Mouse (Mus musculus): ENCODE data around the gene Ncoa5. TPM values are rescaled to one million over a fixed set of nuclear protein-coding genes. Genes with fewer than 3 reads are reported as not detected.

The Ncoa5 gene
- total RNA-seq (2022), result 10 to 100 TPM; 28.0 to 45.1 (median 34.0) TPM

- DNase-seq, result peak; percentile 96
These were observed at the start of gene Ncoa5 for GRCm38 (mm10) chr2:165034131-165035057. Ncoa5 (minus strand) TSS chr2:165034867.

DNA sequence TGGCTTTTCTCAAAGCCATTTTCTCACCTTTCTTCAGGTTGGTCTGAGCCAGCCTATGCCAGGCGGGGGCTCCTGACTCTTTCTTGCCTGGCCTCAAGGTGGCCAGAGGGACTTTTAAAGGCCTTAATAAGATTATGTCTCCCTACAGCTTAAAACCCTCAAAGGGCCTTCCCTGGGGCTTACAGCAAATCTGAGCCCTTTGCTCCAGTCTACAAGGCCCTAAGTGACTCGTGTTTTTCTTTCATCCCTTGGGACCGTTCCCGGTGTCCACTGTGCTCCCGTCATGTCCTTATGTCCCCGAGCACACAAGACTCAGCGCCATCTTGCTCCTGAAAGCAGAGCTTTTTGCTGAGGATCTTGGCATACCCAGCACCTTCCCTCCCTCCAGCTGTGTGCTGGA, 46.6 kb upstream of the Ncoa5 start:
- DNase-seq, result no peak

GRCm38 (mm10) chr2:165080657-165081056, 46.0 kb upstream of the Ncoa5 start:
- peak; percentile 63 for DNase-seq

DNA sequence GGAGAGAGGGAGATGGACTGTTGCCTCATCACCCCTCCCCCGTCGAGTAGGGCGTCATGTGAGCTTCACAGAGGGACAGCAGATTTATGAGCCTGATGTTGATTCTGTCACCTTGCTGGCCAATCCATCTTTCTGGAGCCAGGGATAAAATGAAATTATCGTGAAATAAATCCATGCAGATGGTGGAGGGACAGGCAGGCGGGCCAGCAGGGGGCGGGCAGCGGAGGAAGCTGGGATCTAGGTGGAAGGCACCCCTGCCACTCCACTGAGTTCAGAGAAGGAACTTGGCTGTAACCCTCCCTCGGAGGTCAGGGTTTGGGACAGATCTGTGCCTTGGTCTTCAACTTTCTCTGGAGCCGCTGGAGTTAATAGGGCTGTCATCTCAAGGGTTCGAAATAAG, 43.9 kb upstream of the Ncoa5 start:
- no peak for DNase-seq

- no peak for DNase-seq
These were observed 43.4 kb upstream of the Ncoa5 start for GRCm38 (mm10) chr2:165078045-165078444.

GRCm38 (mm10) chr2:165077055-165077454, 42.4 kb upstream of the Ncoa5 start:
- DNase-seq, result no peak

DNA sequence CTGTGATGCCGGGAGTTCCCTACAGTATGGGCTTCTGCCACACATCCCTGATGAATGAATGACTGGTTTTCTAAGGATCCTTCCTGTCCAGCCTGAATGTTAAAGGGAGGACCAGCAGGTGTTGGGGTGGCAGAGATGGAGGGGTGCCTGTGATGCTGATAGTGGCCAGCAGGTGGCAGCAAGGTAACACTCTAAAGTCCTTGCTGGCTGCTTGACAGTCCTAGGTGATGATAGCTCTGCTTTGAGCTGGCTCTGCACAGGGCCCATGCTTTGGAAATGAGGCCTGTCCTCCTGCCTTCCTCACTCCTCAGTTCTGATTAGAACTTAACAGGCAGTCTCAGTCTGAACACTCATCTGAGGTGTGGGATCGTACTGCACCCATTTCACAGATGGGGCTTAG, 40.3 kb upstream of the Ncoa5 start:
- peak; percentile 56 for DNase-seq

GRCm38 (mm10) chr2:165074081-165074884, 39.6 kb upstream of the Ncoa5 start:
- DNase-seq, result no peak

GRCm38 (mm10) chr2:165073381-165073781, 38.7 kb upstream of the Ncoa5 start:
- no peak for DNase-seq

DNA sequence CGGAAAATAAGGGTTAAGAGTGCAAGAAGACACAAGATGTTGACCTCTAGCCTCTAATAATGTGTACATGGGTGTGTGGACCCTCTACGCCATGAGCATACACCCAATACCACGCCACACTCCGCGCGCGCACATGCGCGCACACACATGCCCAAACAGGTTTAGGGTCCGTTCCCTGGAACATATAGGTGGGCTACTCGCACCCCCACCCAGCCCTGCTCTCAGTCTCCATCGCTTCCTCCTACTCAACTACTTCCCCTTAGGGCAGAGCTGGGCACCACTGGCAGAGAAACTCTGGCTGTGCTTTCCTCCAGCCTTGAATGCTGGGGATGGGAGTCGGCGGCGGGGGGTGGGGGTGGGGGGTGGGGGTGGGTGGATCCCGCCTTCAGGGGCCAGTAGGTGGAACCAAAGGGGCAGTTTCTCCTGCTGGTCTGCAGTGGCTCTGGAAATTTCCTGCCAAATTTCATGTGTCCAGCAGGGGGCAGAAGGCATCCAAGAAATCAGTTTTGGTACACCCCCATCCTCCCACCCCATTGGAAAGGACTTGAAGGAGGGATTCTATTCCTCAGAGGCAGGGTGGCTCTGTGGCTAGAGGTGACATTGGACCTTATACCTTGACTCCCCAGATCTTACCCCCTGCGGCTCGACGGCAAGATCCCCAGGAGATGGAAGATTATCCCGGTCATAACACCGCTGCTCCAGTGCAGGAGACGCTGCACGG, 35.6 kb upstream of the Ncoa5 start:
- DNase-seq, result no peak

DNA sequence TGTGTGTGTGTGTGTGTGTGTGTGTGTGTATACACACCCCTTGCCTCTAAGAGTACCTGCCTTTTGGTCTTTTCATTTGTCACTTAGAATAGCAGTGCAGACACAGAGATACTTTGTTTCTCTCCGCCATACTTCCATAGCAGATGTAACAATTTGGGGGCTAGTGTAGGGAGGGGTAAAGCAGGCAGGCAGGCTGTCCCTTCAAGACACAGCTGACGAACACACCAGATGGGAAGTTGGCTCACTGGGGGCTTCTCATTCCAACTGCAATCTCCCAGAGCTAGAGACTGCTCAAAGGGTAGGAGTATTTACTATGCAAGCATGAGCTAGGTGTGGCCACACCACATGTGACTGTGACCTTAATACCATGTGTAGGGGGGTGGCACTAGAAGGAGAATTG, 34.1 kb upstream of the Ncoa5 start:
- no peak for DNase-seq

GRCm38 (mm10) chr2:165064489-165064888, 29.8 kb upstream of the Ncoa5 start:
- DNase-seq, result no peak

GRCm38 (mm10) chr2:165061638-165062433, 27.2 kb upstream of the Ncoa5 start:
- no peak for DNase-seq

- no peak for DNase-seq
These were observed 25.3 kb upstream of the Ncoa5 start for GRCm38 (mm10) chr2:165059961-165060360.

DNA sequence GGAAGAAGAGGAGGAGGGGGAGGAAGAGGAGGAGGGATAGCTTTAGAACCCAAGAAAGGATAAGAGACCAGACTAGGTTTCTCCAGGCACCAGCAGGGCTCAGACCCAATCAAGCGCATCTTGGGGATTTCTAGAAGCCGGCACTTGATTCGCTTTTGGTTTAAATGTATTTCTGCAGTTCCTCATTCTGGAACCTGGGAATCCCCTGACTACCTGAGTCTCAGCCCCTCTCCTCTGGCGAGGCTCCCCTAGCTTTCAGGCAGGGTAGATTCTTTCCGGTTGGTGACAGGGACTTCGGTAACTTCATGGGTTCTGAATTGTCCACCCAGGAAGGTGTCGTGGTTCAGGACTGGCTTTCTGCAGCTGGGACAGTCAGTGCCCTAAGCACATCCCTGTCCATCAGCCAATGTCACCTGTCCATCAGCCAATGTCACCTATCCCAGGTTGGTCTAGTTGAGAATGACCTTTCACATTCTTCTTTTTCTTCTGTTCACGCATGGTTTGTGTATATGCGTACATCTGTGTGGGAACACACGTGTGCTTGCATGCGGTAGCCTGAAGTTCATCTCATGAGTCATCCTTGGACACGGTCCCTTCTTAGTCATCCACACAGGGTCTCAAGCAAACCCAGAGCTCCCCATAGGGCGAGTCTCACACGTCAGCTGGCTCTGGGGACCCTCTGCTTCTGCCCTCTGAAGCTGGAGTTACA, 21.9 kb upstream of the Ncoa5 start:
- no peak for DNase-seq

- DNase-seq, result no peak
These were observed 21.2 kb upstream of the Ncoa5 start for GRCm38 (mm10) chr2:165055905-165056304.

DNA sequence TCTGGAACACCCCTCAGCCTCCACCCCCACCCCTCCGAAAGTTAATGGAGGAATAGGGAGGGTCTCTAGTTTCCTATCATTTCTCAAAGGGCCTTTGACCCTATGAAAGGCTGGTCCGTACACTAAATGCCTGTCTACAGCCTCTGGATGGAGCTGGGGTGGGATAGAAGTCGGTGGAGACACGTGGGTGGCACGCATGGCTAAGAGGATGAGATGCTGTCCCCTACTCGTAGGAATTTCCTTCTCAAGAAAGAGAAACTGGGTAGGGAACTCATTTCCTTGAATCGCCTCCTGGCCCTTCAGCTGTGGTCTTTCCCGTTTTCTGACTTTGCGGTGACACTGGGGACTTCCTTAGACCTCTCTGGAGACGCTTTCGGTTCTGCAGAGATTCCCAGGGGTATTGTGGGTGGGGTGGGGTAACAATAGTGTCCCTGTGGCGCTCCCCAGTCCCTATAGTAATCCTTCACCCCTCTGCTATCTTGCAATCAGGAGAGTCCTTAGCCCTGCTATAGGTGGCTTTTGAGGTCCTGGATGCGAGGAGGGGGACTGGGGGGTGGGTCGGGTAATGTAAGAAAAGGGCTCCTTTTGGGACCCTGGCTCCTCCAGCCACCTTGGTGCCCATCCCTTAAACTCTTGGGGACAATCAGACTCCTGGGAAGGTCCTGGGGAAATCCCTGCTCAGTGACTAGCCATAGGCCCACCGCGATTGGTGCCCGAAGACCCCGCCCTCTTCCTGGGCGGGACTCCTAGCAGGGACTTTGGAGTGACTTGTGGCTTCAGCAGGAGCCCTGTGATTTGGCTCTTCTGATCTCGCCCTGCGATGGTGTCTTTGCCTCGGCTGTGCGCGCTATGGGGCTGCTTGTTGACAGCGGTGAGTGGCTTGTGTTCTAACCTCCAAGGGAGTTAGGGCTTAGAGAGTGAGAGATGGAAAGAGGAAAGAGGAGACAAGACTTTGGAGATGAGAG, 20.5 kb upstream of the Ncoa5 start, which contains the start of gene Cd40:
Gene Cd40, plus strand, starts transcription at position 740 of the 965 bp plus-strand sequence.
- DNase-seq, result peak; percentile 64

- no peak for DNase-seq
These were observed 16.9 kb upstream of the Ncoa5 start for GRCm38 (mm10) chr2:165051566-165051965.

- no peak for DNase-seq
These were observed 16.3 kb upstream of the Ncoa5 start for GRCm38 (mm10) chr2:165050826-165051548.
